Mouse (Mus musculus): ENCODE results near the gene Ms4a4a. TPM values are rescaled to one million over a fixed set of nuclear protein-coding genes. Genes with fewer than 3 reads are reported as not detected.
"Not testable (repeated sequence)": the region's sequence is repeated elsewhere in the genome, so short reads cannot be mapped to it uniquely, and the experiment has no call there.

Ms4a4a gene
- total RNA-seq, 2 experiments from 2014 or later = 4.5 to 7.7 TPM

- intact Hi-C loops (cut with DNase I; ENCODE audit: low total_unique reads) = no loop called here
- no peak for DNase-seq
Measured at GRCm38 (mm10) chr19:11415581-11415980, 40.3 kb downstream of the Ms4a4a start.

- intact Hi-C loops (cut with DNase I; ENCODE audit: low total_unique reads); DNase-seq: not testable (repeated sequence)
Measured at GRCm38 (mm10) chr19:11418865-11419264, 43.5 kb downstream of the Ms4a4a start.

- intact Hi-C loops (cut with DNase I; ENCODE audit: low total_unique reads); DNase-seq: not testable (repeated sequence)
Measured at GRCm38 (mm10) chr19:11431209-11431608, 55.9 kb downstream of the Ms4a4a start.

- intact Hi-C loops (cut with DNase I; ENCODE audit: low total_unique reads) = no loop called here
- DNase-seq = no peak
Measured at GRCm38 (mm10) chr19:11435058-11435834, 59.9 kb downstream of the Ms4a4a start.

Other genes starting within 250 kb of the Ms4a4a start
- under 1 TPM in 1 of 2 experiments, not detected in 1; 0.23 TPM for gene 1700017D01Rik, start 244.6 kb upstream of the Ms4a4a start, total RNA-seq (2021)
- not detected for gene 1700025F22Rik, start 210.2 kb upstream of the Ms4a4a start, total RNA-seq (2021)
- gene Ms4a13, start 178.8 kb upstream of the Ms4a4a start, total RNA-seq (2021) = not detected
- not detected for gene Ms4a12, start 143.1 kb upstream of the Ms4a4a start, total RNA-seq (2021)
- under 1 TPM in 1 of 2 experiments, not detected in 1; 0.10 TPM for gene Ms4a1, start 109.3 kb upstream of the Ms4a4a start, total RNA-seq (2021)
- not detected for gene Ms4a5, start 91.7 kb upstream of the Ms4a4a start, total RNA-seq (2021)
- under 1 TPM in 1 of 2 experiments, not detected in 1; 0.06 TPM for gene Ms4a14, start 61.1 kb upstream of the Ms4a4a start, total RNA-seq (2021)
- gene Ms4a7, start 39.4 kb upstream of the Ms4a4a start, total RNA-seq (2021) = 1 to 10 TPM in 1 of 2 experiments, under 1 TPM in 1; 0.82 to 1.3 TPM
- not detected for gene Ms4a4c, start 29.2 kb downstream of the Ms4a4a start, total RNA-seq (2021)
- gene Ms4a4b, start 68.0 kb downstream of the Ms4a4a start, total RNA-seq (2021) = under 1 TPM in 1 of 2 experiments, not detected in 1; 0.20 TPM
- 1 to 10 TPM; 3.9 to 6.8 TPM for gene Ms4a6c, start 93.8 kb downstream of the Ms4a4a start, total RNA-seq (2021)
- gene Gm8369, start 110.4 kb downstream of the Ms4a4a start, total RNA-seq (2021) = under 1 TPM in 1 of 2 experiments, not detected in 1; 0.29 TPM
- 1 to 10 TPM; 1.6 to 5.5 TPM for gene Ms4a6b, start 141.0 kb downstream of the Ms4a4a start, total RNA-seq (2021)
- gene Ms4a4d, start 161.3 kb downstream of the Ms4a4a start, total RNA-seq (2021) = 1 to 10 TPM; 4.7 to 5.3 TPM
- gene Ms4a6d, start 229.3 kb downstream of the Ms4a4a start, total RNA-seq (2021) = 1 to 10 TPM; 1.5 to 2.3 TPM
- gene Ms4a2, start 248.2 kb downstream of the Ms4a4a start, total RNA-seq (2021) = under 1 TPM; 0.27 to 0.29 TPM

All from gastrocnemius, postnatal 14 days (tissue).